Mouse (Mus musculus): ENCODE data around the gene Fzd1. TPM values are rescaled to one million over a fixed set of nuclear protein-coding genes. Genes with fewer than 3 reads are reported as not detected.

Gene Fzd1
- polyA plus RNA-seq, 1 experiment from 2014 or later, result 18.3 TPM

DNA sequence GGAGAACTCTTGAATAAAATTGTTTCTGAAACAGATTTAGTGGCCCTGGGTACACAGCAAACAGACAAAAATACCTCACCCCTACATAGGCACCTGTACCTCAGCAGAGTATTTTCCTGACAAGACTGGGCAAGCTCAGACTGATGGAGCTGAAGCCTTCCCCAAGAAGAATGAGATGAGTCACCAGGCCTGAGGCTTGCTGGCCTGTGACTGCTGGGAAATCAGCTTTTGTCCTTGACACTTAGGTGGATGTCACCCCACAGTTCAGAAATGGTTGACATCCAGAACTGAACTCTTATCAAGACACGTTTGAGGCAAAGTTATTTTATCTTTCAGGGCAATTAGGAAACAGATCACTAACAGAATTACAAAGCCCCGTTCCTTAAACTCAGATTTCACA lies 10.1 kb upstream of the Fzd1 start:
- Histone ChIP-seq H3K9me3 (ENCODE audit: low read length) (no peaks in the 10 kb centered on the region), H3K27me3 (replicated peaks; ENCODE audit: insufficient read depth, low read length) (no peaks in the 10 kb centered on the region), H3K4me2 (replicated peaks; ENCODE audit: low read depth, low read length) (no peak overlapping the region), H3K4me3 (ENCODE audit: low read depth, low read length) (no peak overlapping the region), H3K27ac (ENCODE audit: low read length) (no peak overlapping the region), H3K9ac (replicated peaks; ENCODE audit: low read depth) (no peak overlapping the region), H3K4me1 (ENCODE audit: insufficient read depth, low read depth, low read length) (no peaks in the 10 kb centered on the region; the same call in 1 of the 2 replicates), H3K36me3 (ENCODE audit: insufficient read depth, low read length) (no peaks in the 10 kb centered on the region)
- whole genome bisulfite sequencing, result 58% methylated on average over 2 of the region's 2 CpGs
- TF ChIP-seq EP300 (IDR thresholded peaks at IDR 0.05), result no peak
- TF ChIP-seq CTCF (IDR thresholded peaks at IDR 0.05), result no peak
- ATAC-seq (no peak), DNase-seq (ENCODE audit: low spot score) (no peak)

DNA sequence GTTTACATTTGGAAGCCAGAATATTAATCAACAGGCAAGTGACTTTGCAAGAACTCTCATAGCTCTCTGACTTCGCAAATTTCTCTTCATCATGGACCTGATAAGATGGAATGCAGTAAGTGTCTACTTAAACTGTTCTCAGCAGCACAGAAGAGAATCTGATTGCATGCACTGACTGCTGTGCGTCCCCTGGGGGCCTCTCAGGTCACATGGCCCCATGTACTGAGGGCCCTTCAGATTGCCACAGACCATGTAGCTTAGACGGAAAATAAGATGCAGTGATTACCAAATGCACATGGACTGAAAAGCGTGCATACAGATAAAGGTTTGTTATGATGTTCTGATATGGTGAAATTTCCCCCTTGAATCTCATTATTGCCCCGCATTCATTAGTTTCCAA lies 8.9 kb upstream of the Fzd1 start:
- TF ChIP-seq EP300 (IDR thresholded peaks at IDR 0.05) (no peak), CTCF (IDR thresholded peaks at IDR 0.05) (no peak)
- 43% methylated on average over 5 of the region's 5 CpGs for WGBS
- Histone ChIP-seq H3K4me3 (ENCODE audit: low read depth, low read length) (no peak overlapping the region), H3K4me1 (ENCODE audit: insufficient read depth, low read depth, low read length) (no peaks in the 10 kb centered on the region; the same call in 1 of the 2 replicates), H3K9me3 (ENCODE audit: low read length) (no peaks in the 10 kb centered on the region), H3K36me3 (ENCODE audit: insufficient read depth, low read length) (no peaks in the 10 kb centered on the region), H3K27ac (ENCODE audit: low read length) (no peak overlapping the region), H3K9ac (replicated peaks; ENCODE audit: low read depth) (no peak overlapping the region), H3K4me2 (replicated peaks; ENCODE audit: low read depth, low read length) (no peak overlapping the region), H3K27me3 (replicated peaks; ENCODE audit: insufficient read depth, low read length) (no peaks in the 10 kb centered on the region)
- peak; percentile 76 for ATAC-seq
- peak; percentile 36 for DNase-seq (ENCODE audit: low spot score)

DNA sequence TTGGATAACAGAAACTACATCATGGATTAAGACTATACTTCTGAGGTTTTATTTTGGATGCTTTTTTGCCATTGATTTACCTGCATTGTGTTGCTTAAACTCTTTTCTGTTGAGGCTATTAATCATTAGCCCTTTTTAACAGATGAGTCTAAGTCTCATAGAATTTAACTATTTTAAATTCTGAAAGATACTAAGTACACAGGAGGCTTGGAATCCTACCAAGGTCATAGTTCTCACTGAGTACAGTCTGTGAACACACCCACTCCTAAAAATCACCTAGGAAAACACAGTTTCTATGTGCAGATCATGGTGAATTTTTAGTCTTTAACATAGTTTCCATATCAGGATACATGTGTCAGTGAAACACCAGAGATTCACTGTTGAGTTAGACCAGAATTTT lies 4.1 kb upstream of the Fzd1 start:
- H3K27me3 ChIP-seq (replicated peaks; ENCODE audit: insufficient read depth, low read length), result no peaks in the 10 kb centered on the region
- H3K4me1 ChIP-seq (ENCODE audit: insufficient read depth, low read depth, low read length), result no peaks in the 10 kb centered on the region; the same call in 1 of the 2 replicates
- H3K4me2 ChIP-seq (replicated peaks; ENCODE audit: low read depth, low read length), result no peak overlapping the region
- no peak overlapping the region for H3K9ac ChIP-seq (replicated peaks; ENCODE audit: low read depth)
- DNase-seq (ENCODE audit: low spot score) (no peak), ATAC-seq (no peak)
- H3K4me3 ChIP-seq (ENCODE audit: low read depth, low read length), result no peak overlapping the region
- no peaks in the 10 kb centered on the region for H3K36me3 ChIP-seq (ENCODE audit: insufficient read depth, low read length)
- no peak for TF ChIP-seq CTCF (IDR thresholded peaks at IDR 0.05)
- no peak for TF ChIP-seq EP300 (IDR thresholded peaks at IDR 0.05)
- H3K27ac ChIP-seq (ENCODE audit: low read length), result no peak overlapping the region
- H3K9me3 ChIP-seq (ENCODE audit: low read length), result no peaks in the 10 kb centered on the region

DNA sequence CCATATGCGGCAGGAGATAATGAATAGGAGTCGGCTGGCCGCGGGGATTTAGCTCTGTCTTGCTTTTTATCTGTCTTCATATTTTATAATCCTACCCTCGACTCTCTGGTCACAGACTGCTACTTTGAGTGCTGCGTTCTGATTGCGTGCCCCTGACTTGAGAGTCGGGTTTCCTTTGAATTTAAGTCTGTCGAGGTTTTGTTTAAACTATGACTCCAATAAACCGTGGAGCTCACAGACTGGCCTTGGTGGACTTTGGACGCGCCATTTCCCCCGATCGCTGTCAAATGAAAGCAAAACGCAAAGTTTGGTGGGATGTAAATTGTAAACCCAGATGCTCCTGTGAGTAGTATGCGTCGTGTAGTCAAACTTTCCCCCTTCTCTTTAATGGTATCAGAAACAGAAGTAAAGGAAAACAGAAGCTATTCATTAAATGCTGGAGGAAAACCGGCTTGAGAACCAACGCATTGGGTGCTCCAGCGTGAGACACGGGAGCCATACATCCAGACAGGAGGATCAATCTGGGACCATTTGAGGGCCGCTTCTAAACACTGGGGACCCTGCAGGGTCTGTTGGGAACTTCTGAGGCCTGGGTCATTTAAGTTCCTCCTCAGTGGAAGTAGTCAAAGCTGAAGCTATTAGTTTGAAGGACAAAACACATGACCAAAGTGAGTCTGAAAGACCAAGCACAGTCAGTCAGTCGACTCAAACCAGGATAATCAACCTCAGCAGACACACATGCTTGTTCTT lies 671 bp upstream of the Fzd1 start:
- Histone ChIP-seq H3K27me3 (replicated peaks; ENCODE audit: insufficient read depth, low read length) (no peaks in the 10 kb centered on the region), H3K36me3 (ENCODE audit: insufficient read depth, low read length) (no peaks in the 10 kb centered on the region), H3K4me2 (replicated peaks; ENCODE audit: low read depth, low read length) (peak overlapping the region; percentile 94), H3K4me1 (ENCODE audit: insufficient read depth, low read depth, low read length) (0 out of 2 replicates have a peak, but pooled peaks cover 8% of the 10 kb centered on the region), H3K9ac (replicated peaks; ENCODE audit: low read depth) (peak overlapping the region; percentile 83; the same call in 1 of the 2 replicates), H3K27ac (ENCODE audit: low read length) (peak overlapping the region; percentile 95), H3K4me3 (ENCODE audit: low read depth, low read length) (peak overlapping the region; percentile 93), H3K9me3 (ENCODE audit: low read length) (no peaks in the 10 kb centered on the region)
- no peak for TF ChIP-seq CTCF (IDR thresholded peaks at IDR 0.05)
- TF ChIP-seq EP300 (IDR thresholded peaks at IDR 0.05), result no peak
- ATAC-seq (peak; percentile 29), DNase-seq (ENCODE audit: low spot score) (peak; percentile 46)
- under 1% methylated on average over 23 of the region's 23 CpGs for WGBS

- 2% methylated on average over 57 of the region's 80 CpGs for WGBS
- no peaks in the 10 kb centered on the region for H3K36me3 ChIP-seq (ENCODE audit: insufficient read depth, low read length)
- H3K4me2 ChIP-seq (replicated peaks; ENCODE audit: low read depth, low read length), result peak overlapping the region; percentile 94
- no peaks in the 10 kb centered on the region for H3K9me3 ChIP-seq (ENCODE audit: low read length)
- H3K4me1 ChIP-seq (ENCODE audit: insufficient read depth, low read depth, low read length), result 0 out of 2 replicates have a peak, but pooled peaks cover 8% of the 10 kb centered on the region
- peak overlapping the region; percentile 95 for H3K27ac ChIP-seq (ENCODE audit: low read length)
- H3K27me3 ChIP-seq (replicated peaks; ENCODE audit: insufficient read depth, low read length), result no peaks in the 10 kb centered on the region
- peak overlapping the region; percentile 93 for H3K4me3 ChIP-seq (ENCODE audit: low read depth, low read length)
- H3K9ac ChIP-seq (replicated peaks; ENCODE audit: low read depth), result peak overlapping the region; percentile 83
- ATAC-seq, result peak; percentile 68
- TF ChIP-seq EP300 (IDR thresholded peaks at IDR 0.05) (no peak), CTCF (IDR thresholded peaks at IDR 0.05) (peak; percentile 5; the same call in 1 of the 2 replicates)
- DNase-seq (ENCODE audit: low spot score), result peak; percentile 74
Observed at GRCm38 (mm10) chr5:4756871-4757711, 744 bp downstream of the Fzd1 start.

All from lung, postnatal 0 days (tissue).